Mouse (Mus musculus): Measurements from ENCODE around the gene Mbnl1.

DNA sequence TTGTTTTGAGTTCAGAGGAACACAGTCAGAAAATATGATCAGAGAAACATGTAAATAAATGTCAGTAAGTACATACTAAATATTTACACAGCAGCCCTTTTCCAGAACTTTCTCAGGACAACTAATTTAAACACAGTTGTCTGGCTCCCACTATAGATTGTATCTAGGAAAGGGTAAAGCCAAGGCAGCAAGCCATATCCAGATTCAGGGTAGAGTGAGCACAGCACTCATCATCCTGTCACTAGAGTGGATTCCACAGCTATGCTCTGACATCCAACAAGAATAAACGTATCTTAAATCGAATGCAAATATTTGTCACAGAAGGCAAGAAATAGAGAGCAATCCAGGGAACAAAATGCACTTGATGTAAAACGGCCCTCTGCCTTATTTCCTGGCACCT lies 165.9 kb downstream of the Mbnl1 start:
- TF ChIP-seq CTCF (IDR thresholded peaks at IDR 0.05): no peak
- no peak for TF ChIP-seq EP300 (IDR thresholded peaks at IDR 0.05)
